Mouse (Mus musculus) liver, embryonic 14.5 days (tissue): ENCODE data around the gene Prkar2b. TPM values are rescaled to one million over a fixed set of nuclear protein-coding genes. Genes with fewer than 3 reads are reported as not detected.

ENCODE experiments used
- ATAC-seq: fragments of 200-750 bp; cut with Nextera tagmentation; 2 replicates; pipeline ENCODE4 v1.8.0; 2017; ENCODE audit warnings: moderate number of reproducible peaks, mild to moderate bottlenecking, moderate library complexity; ENCODE audit not compliant: insufficient read depth
- DNase-seq, 3 experiments: peaks; one replicate each; pipeline ENCODE4 v3.0.0-alpha.2; 2012 to 2013; ENCODE audit warnings: low read depth in 3 of 3, low spot score in 3 of 3
- H3K27ac ChIP-seq: fragments of 300-500 bp; sonication (generic); 2 replicates; pipeline ENCODE4 v1.5.1; 2014; ENCODE audit warnings: moderate library complexity, mild to moderate bottlenecking, control low read depth, inconsistent platforms
- H3K27me3 ChIP-seq: fragments of 300-500 bp; sonication (generic); 2 replicates; pipeline ENCODE4 v1.6.1; 2014; ENCODE audit warnings: mild to moderate bottlenecking, low read length, moderate library complexity; ENCODE audit not compliant: control insufficient read depth, insufficient read depth
- H3K36me3 ChIP-seq: fragments of 300-500 bp; sonication (generic); replicated peaks from 2 replicates; pipeline ENCODE4 v1.6.1; 2014; ENCODE audit warnings: low read depth; ENCODE audit not compliant: control insufficient read depth, insufficient read depth
- H3K4me1 ChIP-seq, 2 experiments: fragments of 200-500 bp in 1 of 2; fragments of 300-500 bp in 1 of 2; sonication (generic) in 1 of 2; replicated peaks; 2 replicates each; pipeline ENCODE4 v1.6.1; 2012 to 2014; ENCODE audit warnings: antibody characterized with exemption in 1 of 2, inconsistent platforms in 1 of 2, low read length in 1 of 2; ENCODE audit not compliant: control insufficient read depth in 2 of 2, insufficient read depth in 2 of 2
- H3K4me2 ChIP-seq: fragments of 300-500 bp; sonication (generic); 2 replicates; pipeline ENCODE4 v1.6.1; 2014; ENCODE audit warnings: low read depth, mild to moderate bottlenecking, control low read depth, moderate library complexity
- H3K4me3 ChIP-seq, 2 experiments: fragments of 200-500 bp in 1 of 2; fragments of 300-500 bp in 1 of 2; sonication (generic) in 1 of 2; 2 replicates each; pipeline ENCODE4 v1.5.1; 2012 to 2014; ENCODE audit warnings: low read depth in 2 of 2, low read length in 2 of 2, mild to moderate bottlenecking in 2 of 2, control low read depth in 1 of 2, inconsistent platforms in 1 of 2, moderate library complexity in 1 of 2; ENCODE audit not compliant: insufficient read depth in 1 of 2
- H3K9ac ChIP-seq: fragments of 300-500 bp; sonication (generic); replicated peaks from 2 replicates; pipeline ENCODE4 v1.6.1; 2014; ENCODE audit warnings: mild to moderate bottlenecking, control low read depth, moderate library complexity
- H3K9me3 ChIP-seq: fragments of 300-500 bp; sonication (generic); 2 replicates; pipeline ENCODE4 v1.6.1; 2016; ENCODE audit warnings: low read length, mixed read lengths; ENCODE audit not compliant: control insufficient read depth
- CTCF ChIP-seq: IDR thresholded peaks from 2 replicates; pipeline ENCODE4 v1.5.1; 2016; ENCODE audit warnings: antibody characterized with exemption, low read depth, control low read depth
- EP300 ChIP-seq: IDR thresholded peaks from 2 replicates; pipeline ENCODE4 v1.6.1; 2016; ENCODE audit warnings: antibody characterized with exemption, low read depth
- WGBS: fragments of 180-500 bp; shearing (Covaris S2); extraction: QIAGEN DNeasy Blood & Tissue Kit; methylation state at CpG from one replicate; pipeline ENCODE4 v1.1.7; 2014; ENCODE audit not compliant: insufficient replicate concordance; 5-methylcytosine and 5-hydroxymethylcytosine counted together
- polyA plus RNA-seq, 2 experiments: library from polyadenylated mRNA; depleted of rRNA in 1 of 2; stranded (reverse) in 1 of 2; unstranded in 1 of 2; fragments of >200 nt; fragmentation: Nextera tagmentation in 1 of 2; extraction: Ambion mirVana in 1 of 2; gene quantifications; 2 replicates each; pipeline versions ENCODE4 v1.2.1 to v1.2.3; 2012 to 2014

Gene Prkar2b
- polyA plus RNA-seq, 2 experiments = 41.3 to 89.6 TPM

GRCm38 (mm10) chr12:31949759-31950658, 111.1 kb downstream of the Prkar2b start, which contains the start of gene Hbp1:
Gene Hbp1 (minus strand): TSS chr12:31950535.
- H3K4me2 ChIP-seq = peak within 1 kb of the TSS; percentile 89
- H3K27ac ChIP-seq = peak within 1 kb of the TSS; percentile 92
- ATAC-seq = peak; percentile 91
- no peaks in the 10 kb centered on the region for H3K27me3 ChIP-seq
- WGBS = under 1% methylated on average over 60 of the region's 71 CpGs
- peak within 1 kb of the TSS; percentile 84 for H3K9ac ChIP-seq
- H3K9me3 ChIP-seq = no peaks in the 10 kb centered on the region
- H3K4me3 ChIP-seq = peak within 1 kb of the TSS; percentile 73 to 79
- TF ChIP-seq EP300 (peak; percentile 30), CTCF (no peak)
- H3K36me3 ChIP-seq = no peaks in the 10 kb centered on the region
- DNase-seq = peak; percentile 100
- H3K4me1 ChIP-seq = peaks cover 10% of the 10 kb centered on the region in 2 experiments

GRCm38 (mm10) chr12:31949193-31949741, 111.8 kb downstream of the Prkar2b start:
- Histone ChIP-seq H3K4me3 (peak overlapping the region; percentile 73 to 79), H3K4me2 (peak overlapping the region; percentile 78), H3K36me3 (no peaks in the 10 kb centered on the region), H3K9ac (peak overlapping the region; percentile 84), H3K27ac (peak overlapping the region; percentile 92), H3K27me3 (no peaks in the 10 kb centered on the region), H3K4me1 (peaks cover 10% of the 10 kb centered on the region in 2 experiments), H3K9me3 (no peaks in the 10 kb centered on the region)
- DNase-seq (peak; percentile 78 to 80 (median 79)), ATAC-seq (peak; percentile 54)
- TF ChIP-seq CTCF (peak; percentile 40), EP300 (no peak; the same call in 1 of the 2 replicates)
- WGBS = under 1% methylated on average over 57 of the region's 58 CpGs

DNA sequence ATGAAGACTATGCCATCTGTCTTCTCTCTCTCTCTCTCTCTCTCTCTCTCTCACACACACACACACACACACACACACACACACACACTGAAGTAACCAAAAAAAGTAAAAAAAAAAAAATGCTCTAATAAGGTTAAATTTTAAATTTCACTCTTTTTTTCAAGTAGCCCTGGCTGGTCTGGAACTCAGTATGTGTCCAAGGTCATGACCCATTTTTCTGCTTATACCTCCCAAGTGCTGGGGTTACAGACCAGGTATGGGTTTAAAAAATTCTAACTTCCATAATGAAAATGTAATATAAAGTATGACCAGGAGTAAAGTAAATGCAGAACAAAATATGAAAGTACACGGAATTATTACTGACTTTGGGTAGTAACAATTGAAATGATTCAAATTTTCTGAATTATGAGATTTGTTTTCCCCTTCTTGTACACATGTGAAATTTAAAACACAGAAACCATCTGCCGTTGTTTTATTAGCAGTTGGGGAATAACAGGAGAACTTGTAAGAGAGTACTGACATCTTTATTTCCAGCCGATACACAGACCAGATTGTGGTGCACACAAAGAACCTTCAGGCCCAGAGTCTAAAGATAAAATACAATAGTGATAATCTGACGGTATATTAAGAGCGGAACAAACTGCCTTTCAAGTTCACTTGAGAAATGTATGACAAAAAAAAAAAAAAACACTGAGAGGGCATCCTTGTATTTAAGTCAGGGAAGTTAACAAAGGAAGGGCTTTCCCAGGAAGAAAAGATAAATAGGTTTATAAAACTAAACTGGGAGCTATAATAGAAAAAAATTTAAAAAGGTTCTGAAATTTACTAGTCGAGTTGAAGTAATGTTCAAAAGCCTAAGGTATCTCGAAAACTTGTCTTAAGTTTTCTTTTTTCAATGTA, 112.7 kb downstream of the Prkar2b start:
- DNase-seq (no peak), ATAC-seq (no peak)
- H3K9me3 ChIP-seq = no peaks in the 10 kb centered on the region
- no peaks in the 10 kb centered on the region for H3K27me3 ChIP-seq
- peak overlapping the region; percentile 78 for H3K4me2 ChIP-seq
- H3K4me3 ChIP-seq = peak overlapping the region; percentile 73 to 79
- H3K9ac ChIP-seq = peak overlapping the region; percentile 84
- H3K36me3 ChIP-seq = peaks cover 4% of the 10 kb centered on the region
- peak overlapping the region; percentile 92 for H3K27ac ChIP-seq
- 21% methylated on average over 7 of the region's 7 CpGs for WGBS
- H3K4me1 ChIP-seq = peaks cover 16 to 20% of the 10 kb centered on the region in 2 experiments
- TF ChIP-seq CTCF (no peak), EP300 (no peak)

DNA sequence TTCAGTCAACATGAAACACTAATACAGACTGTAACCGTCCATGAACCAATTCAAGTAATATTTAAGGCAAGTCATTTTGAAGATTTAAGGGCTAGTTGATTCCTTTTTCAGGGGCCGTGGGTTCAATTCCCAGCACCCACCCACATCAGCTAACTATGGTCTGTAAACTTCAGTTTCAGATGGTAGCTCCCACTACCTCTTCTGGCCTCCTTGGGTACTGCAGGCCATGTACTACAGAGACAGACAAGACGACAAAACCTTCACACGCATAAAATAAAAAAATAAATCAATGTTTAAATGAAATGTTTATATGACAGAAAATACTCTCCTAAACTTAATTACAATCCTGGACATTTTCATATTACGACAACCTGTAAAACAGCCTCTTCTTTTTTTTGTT, 113.6 kb downstream of the Prkar2b start:
- DNase-seq (no peak), ATAC-seq (no peak)
- H3K4me1 ChIP-seq = peaks cover 24 to 27% of the 10 kb centered on the region in 2 experiments
- no peaks in the 10 kb centered on the region for H3K27me3 ChIP-seq
- WGBS = 87% methylated on average over 5 of the region's 5 CpGs
- no peaks in the 10 kb centered on the region for H3K9me3 ChIP-seq
- TF ChIP-seq EP300 (no peak), CTCF (peak; percentile 60)
- no peak overlapping the region for H3K4me3 ChIP-seq
- no peak overlapping the region for H3K9ac ChIP-seq
- H3K36me3 ChIP-seq = peaks cover 6% of the 10 kb centered on the region
- no peak overlapping the region for H3K27ac ChIP-seq
- no peak overlapping the region for H3K4me2 ChIP-seq
